Mouse (Mus musculus): Measurements from ENCODE around the gene Klf7. TPM values are rescaled to one million over a fixed set of nuclear protein-coding genes. Genes with fewer than 3 reads are reported as not detected.
A peak's percentile ranks its signal among the peaks of the same experiment; 100 is the strongest.
"Not testable (repeated sequence)": the region's sequence is repeated elsewhere in the genome, so short reads cannot be mapped to it uniquely, and the experiment has no call there.

The Klf7 gene
- polyA plus RNA-seq, 1 experiment from 2014 or later: 40.9 TPM

GRCm38 (mm10) chr1:64118285-64119170, 3.6 kb downstream of the Klf7 start:
- Histone ChIP-seq H3K4me1 (ENCODE audit: insufficient read depth, low read depth, low read length) (no peaks in the 10 kb centered on the region), H3K36me3 (ENCODE audit: insufficient read depth, low read length) (no peaks in the 10 kb centered on the region), H3K4me2 (replicated peaks; ENCODE audit: low read depth, low read length) (peak overlapping the region; percentile 75), H3K27ac (ENCODE audit: low read length) (peak overlapping the region; percentile 100), H3K27me3 (replicated peaks; ENCODE audit: insufficient read depth, low read length) (no peaks in the 10 kb centered on the region), H3K9me3 (ENCODE audit: low read length) (no peaks in the 10 kb centered on the region), H3K9ac (replicated peaks; ENCODE audit: low read depth) (peak overlapping the region; percentile 78), H3K4me3 (ENCODE audit: low read depth, low read length) (peak overlapping the region; percentile 94)
- DNase-seq (ENCODE audit: low spot score): peak; percentile 44
- ATAC-seq: no peak
- TF ChIP-seq CTCF (IDR thresholded peaks at IDR 0.05) (no peak), EP300 (IDR thresholded peaks at IDR 0.05) (no peak; the same call in 1 of the 2 replicates)
- WGBS: 23% methylated on average over 6 of the region's 6 CpGs

GRCm38 (mm10) chr1:64117478-64118284, 4.4 kb downstream of the Klf7 start:
- WGBS: 56% methylated on average over 11 of the region's 11 CpGs
- no peak overlapping the region for H3K9ac ChIP-seq (replicated peaks; ENCODE audit: low read depth)
- peak overlapping the region; percentile 75 for H3K4me2 ChIP-seq (replicated peaks; ENCODE audit: low read depth, low read length)
- no peaks in the 10 kb centered on the region for H3K9me3 ChIP-seq (ENCODE audit: low read length)
- H3K4me3 ChIP-seq (ENCODE audit: low read depth, low read length): peak overlapping the region; percentile 94; the same call in 1 of the 2 replicates
- no peaks in the 10 kb centered on the region for H3K36me3 ChIP-seq (ENCODE audit: insufficient read depth, low read length)
- peak overlapping the region; percentile 100; the same call in 1 of the 2 replicates for H3K27ac ChIP-seq (ENCODE audit: low read length)
- no peaks in the 10 kb centered on the region for H3K27me3 ChIP-seq (replicated peaks; ENCODE audit: insufficient read depth, low read length)
- no peaks in the 10 kb centered on the region for H3K4me1 ChIP-seq (ENCODE audit: insufficient read depth, low read depth, low read length)
- ATAC-seq (no peak), DNase-seq (ENCODE audit: low spot score) (no peak)
- TF ChIP-seq EP300 (IDR thresholded peaks at IDR 0.05) (no peak), CTCF (IDR thresholded peaks at IDR 0.05) (no peak)

- Histone ChIP-seq H3K9me3 (ENCODE audit: low read length) (no peaks in the 10 kb centered on the region), H3K36me3 (ENCODE audit: insufficient read depth, low read length) (no peaks in the 10 kb centered on the region), H3K4me2 (replicated peaks; ENCODE audit: low read depth, low read length) (no peak overlapping the region), H3K9ac (replicated peaks; ENCODE audit: low read depth) (no peak overlapping the region), H3K4me1 (ENCODE audit: insufficient read depth, low read depth, low read length) (no peaks in the 10 kb centered on the region), H3K27ac (ENCODE audit: low read length) (no peak overlapping the region), H3K4me3 (ENCODE audit: low read depth, low read length) (no peak overlapping the region), H3K27me3 (replicated peaks; ENCODE audit: insufficient read depth, low read length) (no peaks in the 10 kb centered on the region)
- TF ChIP-seq CTCF (IDR thresholded peaks at IDR 0.05): no peak
- TF ChIP-seq EP300 (IDR thresholded peaks at IDR 0.05): no peak
- no peak for ATAC-seq
- DNase-seq (ENCODE audit: low spot score): peak; percentile 39
- WGBS: 65% methylated on average over 6 of the region's 6 CpGs
Observed at GRCm38 (mm10) chr1:64116746-64117455, 5.2 kb downstream of the Klf7 start.

GRCm38 (mm10) chr1:64114579-64114978, 7.5 kb downstream of the Klf7 start:
- WGBS: 59% methylated on average over 3 of the region's 3 CpGs
- Histone ChIP-seq H3K4me1 (ENCODE audit: insufficient read depth, low read depth, low read length) (0 out of 2 replicates have a peak, but pooled peaks cover 6% of the 10 kb centered on the region), H3K36me3 (ENCODE audit: insufficient read depth, low read length) (no peaks in the 10 kb centered on the region), H3K4me3 (ENCODE audit: low read depth, low read length) (no peak overlapping the region), H3K9me3 (ENCODE audit: low read length) (no peaks in the 10 kb centered on the region), H3K27ac (ENCODE audit: low read length) (no peak overlapping the region), H3K9ac (replicated peaks; ENCODE audit: low read depth) (no peak overlapping the region), H3K4me2 (replicated peaks; ENCODE audit: low read depth, low read length) (no peak overlapping the region), H3K27me3 (replicated peaks; ENCODE audit: insufficient read depth, low read length) (no peaks in the 10 kb centered on the region)
- ATAC-seq (peak; percentile 48; the same call in 1 of the 2 replicates), DNase-seq (ENCODE audit: low spot score) (peak; percentile 32)
- TF ChIP-seq EP300 (IDR thresholded peaks at IDR 0.05) (peak; percentile 91), CTCF (IDR thresholded peaks at IDR 0.05) (no peak)

- peaks cover 11% of the 10 kb centered on the region; the same call in 1 of the 2 replicates for H3K4me1 ChIP-seq (ENCODE audit: insufficient read depth, low read depth, low read length)
- not testable (repeated sequence) for ATAC-seq; H3K9me3 ChIP-seq (ENCODE audit: low read length); H3K9ac ChIP-seq (replicated peaks; ENCODE audit: low read depth); H3K27me3 ChIP-seq (replicated peaks; ENCODE audit: insufficient read depth, low read length); H3K4me2 ChIP-seq (replicated peaks; ENCODE audit: low read depth, low read length); DNase-seq (ENCODE audit: low spot score); H3K4me3 ChIP-seq (ENCODE audit: low read depth, low read length); H3K27ac ChIP-seq (ENCODE audit: low read length); H3K36me3 ChIP-seq (ENCODE audit: insufficient read depth, low read length)
- 78% methylated on average over 3 of the region's 3 CpGs for WGBS
Observed at GRCm38 (mm10) chr1:64108653-64109052, 13.4 kb downstream of the Klf7 start.
